Mouse (Mus musculus): ENCODE data around the gene Anxa1. TPM values are rescaled to one million over a fixed set of nuclear protein-coding genes. Genes with fewer than 3 reads are reported as not detected.
A peak's percentile ranks its signal among the peaks of the same experiment; 100 is the strongest.

Anxa1 gene
- 5.5 and 6.8 TPM in 2 replicates for polyA plus RNA-seq (2014; fragmentation: Nextera tagmentation; extraction: Ambion mirVana)

DNA sequence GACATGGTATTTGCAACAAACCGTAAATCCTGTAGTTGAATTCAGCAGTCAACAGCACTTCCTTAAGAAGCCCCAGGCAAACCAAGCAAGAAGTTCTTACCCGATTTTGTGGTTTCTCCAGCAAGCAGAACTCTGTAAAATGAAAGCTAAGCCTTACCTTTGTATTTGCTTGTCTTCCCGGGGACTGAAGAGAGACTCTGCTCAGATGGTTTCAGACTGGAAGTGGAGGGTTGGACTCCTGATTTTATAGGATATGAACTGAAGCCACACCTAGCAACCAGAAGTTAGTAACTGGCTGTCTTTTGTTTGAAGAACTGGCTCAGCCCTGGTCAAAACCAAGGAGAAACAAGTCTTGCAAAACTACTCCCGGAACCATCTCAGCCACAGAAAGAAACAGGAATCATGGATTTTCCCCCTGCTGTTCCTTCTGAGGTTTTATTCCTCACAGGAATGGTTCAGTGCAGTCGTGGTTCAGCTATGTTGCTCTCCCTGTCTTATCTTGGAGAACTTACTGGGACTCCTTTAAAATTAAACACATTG is at the start of gene Anxa1:
TSS of gene Anxa1 (minus strand) at position 490 of the 540 bp plus-strand sequence.
- Histone ChIP-seq H3K4me3 (ENCODE audit: low read depth, low read length) (no peak within 1 kb of the TSS), H3K4me2 (ENCODE audit: low read depth, severe bottlenecking) (no peak within 1 kb of the TSS), H3K9me3 (ENCODE audit: control insufficient read depth, low read length) (no peaks in the 10 kb centered on the region), H3K4me1 (ENCODE audit: control insufficient read depth, insufficient read depth, low read length) (no peaks in the 10 kb centered on the region), H3K27ac (replicated peaks; ENCODE audit: low read depth, low read length) (no peak within 1 kb of the TSS), H3K36me3 (ENCODE audit: control insufficient read depth, insufficient read depth, low read length) (no peaks in the 10 kb centered on the region), H3K27me3 (ENCODE audit: control insufficient read depth, insufficient read depth, low read length) (no peaks in the 10 kb centered on the region), H3K9ac (ENCODE audit: low read length) (no peak within 1 kb of the TSS)
- DNase-seq (ENCODE audit: low spot score) (no peak), ATAC-seq (ENCODE audit: insufficient number of reproducible peaks, low FRiP score, low TSS enrichment, low read depth) (no peak)
- WGBS: 70% methylated on average over 5 of the region's 5 CpGs

DNA sequence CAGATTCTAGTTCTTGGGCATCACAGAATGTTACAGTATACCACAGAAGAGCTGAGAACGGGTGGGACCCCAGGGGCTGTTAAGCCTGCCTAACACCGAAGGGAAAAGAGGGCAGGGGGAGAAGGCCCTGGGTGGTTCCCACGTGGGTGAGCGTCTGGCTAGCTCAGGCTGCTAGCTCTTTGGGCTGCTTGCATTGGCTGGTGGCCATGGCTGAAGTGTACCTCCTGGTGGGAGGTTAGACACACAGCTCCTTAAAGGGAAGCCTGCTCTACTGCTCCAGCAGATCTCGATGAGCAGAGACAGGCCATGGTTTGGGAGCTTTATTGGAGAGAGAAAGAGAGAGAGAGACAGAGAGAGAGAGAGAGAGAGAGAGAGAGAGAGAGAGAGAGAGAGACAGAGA is 46.3 kb upstream of the Anxa1 start:
- WGBS: 75% methylated on average over 5 of the region's 5 CpGs
- no peak for ATAC-seq (ENCODE audit: insufficient number of reproducible peaks, low FRiP score, low TSS enrichment, low read depth)

GRCm38 (mm10) chr19:20434541-20434940 is 43.8 kb upstream of the Anxa1 start:
- no peak overlapping the region for H3K4me3 ChIP-seq (ENCODE audit: low read depth, low read length)
- no peaks in the 10 kb centered on the region for H3K36me3 ChIP-seq (ENCODE audit: control insufficient read depth, insufficient read depth, low read length)
- H3K4me1 ChIP-seq (ENCODE audit: control insufficient read depth, insufficient read depth, low read length): no peaks in the 10 kb centered on the region
- ATAC-seq (ENCODE audit: insufficient number of reproducible peaks, low FRiP score, low TSS enrichment, low read depth): peak; percentile 35; the same call in 1 of the 2 replicates
- H3K9ac ChIP-seq (ENCODE audit: low read length): no peak overlapping the region
- DNase-seq (ENCODE audit: low spot score): peak; percentile 76
- no peak overlapping the region for H3K27ac ChIP-seq (replicated peaks; ENCODE audit: low read depth, low read length)
- no peaks in the 10 kb centered on the region for H3K9me3 ChIP-seq (ENCODE audit: control insufficient read depth, low read length)
- no peak overlapping the region for H3K4me2 ChIP-seq (ENCODE audit: low read depth, severe bottlenecking)
- H3K27me3 ChIP-seq (ENCODE audit: control insufficient read depth, insufficient read depth, low read length): no peaks in the 10 kb centered on the region
- 15% methylated on average over 3 of the region's 3 CpGs for WGBS

More for the DNA sequence above, 46.3 kb upstream of the Anxa1 start:
- Histone ChIP-seq H3K36me3 (ENCODE audit: control insufficient read depth, insufficient read depth, low read length) (no peaks in the 10 kb centered on the region), H3K9me3 (ENCODE audit: control insufficient read depth, low read length) (no peaks in the 10 kb centered on the region), H3K9ac (ENCODE audit: low read length) (no peak overlapping the region), H3K4me3 (ENCODE audit: low read depth, low read length) (no peak overlapping the region), H3K27me3 (ENCODE audit: control insufficient read depth, insufficient read depth, low read length) (no peaks in the 10 kb centered on the region), H3K4me1 (ENCODE audit: control insufficient read depth, insufficient read depth, low read length) (no peaks in the 10 kb centered on the region), H3K4me2 (ENCODE audit: low read depth, severe bottlenecking) (no peak overlapping the region), H3K27ac (replicated peaks; ENCODE audit: low read depth, low read length) (no peak overlapping the region)
- no peak for DNase-seq (ENCODE audit: low spot score)

DNA sequence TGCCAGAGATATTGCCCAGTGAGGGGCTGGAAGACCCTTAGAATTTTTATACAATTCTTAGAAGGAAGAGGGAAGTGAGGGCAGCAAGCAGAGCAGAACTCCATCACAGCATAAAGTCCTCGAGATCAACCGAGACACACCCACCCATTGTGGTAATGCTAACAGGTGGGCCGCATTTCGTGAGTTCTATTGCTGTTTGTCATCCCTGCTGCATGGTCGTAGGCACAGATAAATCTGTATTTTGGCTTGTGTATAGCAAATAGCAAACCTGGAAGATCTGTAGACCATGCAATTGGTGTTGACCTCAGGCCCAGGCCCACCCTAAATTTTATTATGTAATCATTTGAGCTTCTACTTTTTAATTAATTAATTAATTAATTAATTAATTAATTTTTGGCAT is 43.2 kb upstream of the Anxa1 start:
- ATAC-seq (ENCODE audit: insufficient number of reproducible peaks, low FRiP score, low TSS enrichment, low read depth): peak; percentile 44; the same call in 1 of the 2 replicates
- WGBS: 84% methylated on average over 5 of the region's 5 CpGs

DNA sequence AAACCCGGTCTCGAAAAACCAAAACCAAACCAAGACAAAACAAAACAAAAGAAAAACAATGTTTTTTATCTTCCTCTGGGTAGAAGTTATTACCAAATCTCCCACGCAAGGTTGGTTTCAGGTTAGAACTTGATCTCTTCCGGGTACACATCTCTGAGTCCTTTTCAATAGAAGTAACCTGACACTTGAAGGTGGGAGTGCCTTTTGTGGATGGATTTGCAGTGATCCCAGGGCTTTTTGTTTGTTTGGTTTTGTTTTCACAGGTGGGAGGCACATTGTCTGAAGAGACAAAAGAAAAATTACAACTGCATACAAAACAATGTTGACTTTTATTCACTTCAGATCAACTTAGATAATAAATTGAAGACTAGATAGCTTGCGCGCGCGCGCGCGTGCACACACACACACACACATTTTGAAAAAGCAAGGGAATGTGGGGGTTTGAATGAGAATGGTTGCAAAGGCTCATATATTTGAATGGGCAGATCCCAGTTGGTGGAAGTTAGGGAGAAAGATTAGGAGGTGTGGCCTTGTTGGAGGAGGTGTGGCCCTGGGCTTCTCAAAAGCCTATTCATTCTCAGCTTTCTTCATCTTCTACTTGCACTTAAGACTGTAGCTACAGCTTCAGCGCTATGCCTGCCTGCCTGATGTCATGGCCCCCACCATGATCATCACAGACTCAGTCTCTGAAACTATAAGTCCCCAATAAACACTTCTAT is 35.9 kb upstream of the Anxa1 start:
- no peak for ATAC-seq (ENCODE audit: insufficient number of reproducible peaks, low FRiP score, low TSS enrichment, low read depth)
- DNase-seq (ENCODE audit: low spot score): no peak
- Histone ChIP-seq H3K27ac (replicated peaks; ENCODE audit: low read depth, low read length) (no peak overlapping the region), H3K9me3 (ENCODE audit: control insufficient read depth, low read length) (no peaks in the 10 kb centered on the region), H3K27me3 (ENCODE audit: control insufficient read depth, insufficient read depth, low read length) (no peaks in the 10 kb centered on the region), H3K36me3 (ENCODE audit: control insufficient read depth, insufficient read depth, low read length) (no peaks in the 10 kb centered on the region), H3K9ac (ENCODE audit: low read length) (no peak overlapping the region), H3K4me2 (ENCODE audit: low read depth, severe bottlenecking) (no peak overlapping the region), H3K4me1 (ENCODE audit: control insufficient read depth, insufficient read depth, low read length) (no peaks in the 10 kb centered on the region), H3K4me3 (ENCODE audit: low read depth, low read length) (no peak overlapping the region)
- WGBS: 75% methylated on average over 12 of the region's 12 CpGs

More for the DNA sequence above, 43.2 kb upstream of the Anxa1 start:
- H3K36me3 ChIP-seq (ENCODE audit: control insufficient read depth, insufficient read depth, low read length): no peaks in the 10 kb centered on the region
- H3K27ac ChIP-seq (replicated peaks; ENCODE audit: low read depth, low read length): no peak overlapping the region
- DNase-seq (ENCODE audit: low spot score): no peak
- H3K27me3 ChIP-seq (ENCODE audit: control insufficient read depth, insufficient read depth, low read length): no peaks in the 10 kb centered on the region
- no peak overlapping the region for H3K4me3 ChIP-seq (ENCODE audit: low read depth, low read length)
- H3K9ac ChIP-seq (ENCODE audit: low read length): no peak overlapping the region
- H3K9me3 ChIP-seq (ENCODE audit: control insufficient read depth, low read length): no peaks in the 10 kb centered on the region
- H3K4me2 ChIP-seq (ENCODE audit: low read depth, severe bottlenecking): no peak overlapping the region
- no peaks in the 10 kb centered on the region for H3K4me1 ChIP-seq (ENCODE audit: control insufficient read depth, insufficient read depth, low read length)

DNA sequence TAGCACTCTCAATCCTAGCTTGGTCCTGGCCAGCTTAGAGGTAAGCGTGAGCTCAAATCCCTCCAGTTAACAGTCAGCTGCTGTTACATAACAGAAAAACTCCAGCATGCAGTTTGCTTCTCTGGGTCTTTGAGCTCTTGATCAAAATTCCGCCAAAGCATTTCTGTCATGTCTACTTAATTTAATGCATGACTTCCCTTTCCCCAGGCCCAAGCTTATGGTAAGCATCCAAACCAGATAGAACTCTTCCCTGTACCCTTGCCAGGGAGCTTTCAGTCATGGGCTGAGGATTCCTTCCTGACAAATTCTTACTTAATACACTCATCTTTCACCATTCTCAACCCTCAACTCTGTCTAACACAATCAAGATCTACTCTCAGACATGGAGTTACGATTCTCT is 20.5 kb upstream of the Anxa1 start:
- 94% methylated on average over 3 of the region's 3 CpGs for WGBS
- DNase-seq (ENCODE audit: low spot score) (no peak), ATAC-seq (ENCODE audit: insufficient number of reproducible peaks, low FRiP score, low TSS enrichment, low read depth) (no peak)
- H3K9ac ChIP-seq (ENCODE audit: low read length): no peak overlapping the region
- H3K4me3 ChIP-seq (ENCODE audit: low read depth, low read length): no peak overlapping the region
- no peaks in the 10 kb centered on the region for H3K36me3 ChIP-seq (ENCODE audit: control insufficient read depth, insufficient read depth, low read length)
- H3K4me2 ChIP-seq (ENCODE audit: low read depth, severe bottlenecking): no peak overlapping the region
- H3K27me3 ChIP-seq (ENCODE audit: control insufficient read depth, insufficient read depth, low read length): no peaks in the 10 kb centered on the region
- no peaks in the 10 kb centered on the region for H3K9me3 ChIP-seq (ENCODE audit: control insufficient read depth, low read length)
- H3K4me1 ChIP-seq (ENCODE audit: control insufficient read depth, insufficient read depth, low read length): no peaks in the 10 kb centered on the region
- no peak overlapping the region for H3K27ac ChIP-seq (replicated peaks; ENCODE audit: low read depth, low read length)

DNA sequence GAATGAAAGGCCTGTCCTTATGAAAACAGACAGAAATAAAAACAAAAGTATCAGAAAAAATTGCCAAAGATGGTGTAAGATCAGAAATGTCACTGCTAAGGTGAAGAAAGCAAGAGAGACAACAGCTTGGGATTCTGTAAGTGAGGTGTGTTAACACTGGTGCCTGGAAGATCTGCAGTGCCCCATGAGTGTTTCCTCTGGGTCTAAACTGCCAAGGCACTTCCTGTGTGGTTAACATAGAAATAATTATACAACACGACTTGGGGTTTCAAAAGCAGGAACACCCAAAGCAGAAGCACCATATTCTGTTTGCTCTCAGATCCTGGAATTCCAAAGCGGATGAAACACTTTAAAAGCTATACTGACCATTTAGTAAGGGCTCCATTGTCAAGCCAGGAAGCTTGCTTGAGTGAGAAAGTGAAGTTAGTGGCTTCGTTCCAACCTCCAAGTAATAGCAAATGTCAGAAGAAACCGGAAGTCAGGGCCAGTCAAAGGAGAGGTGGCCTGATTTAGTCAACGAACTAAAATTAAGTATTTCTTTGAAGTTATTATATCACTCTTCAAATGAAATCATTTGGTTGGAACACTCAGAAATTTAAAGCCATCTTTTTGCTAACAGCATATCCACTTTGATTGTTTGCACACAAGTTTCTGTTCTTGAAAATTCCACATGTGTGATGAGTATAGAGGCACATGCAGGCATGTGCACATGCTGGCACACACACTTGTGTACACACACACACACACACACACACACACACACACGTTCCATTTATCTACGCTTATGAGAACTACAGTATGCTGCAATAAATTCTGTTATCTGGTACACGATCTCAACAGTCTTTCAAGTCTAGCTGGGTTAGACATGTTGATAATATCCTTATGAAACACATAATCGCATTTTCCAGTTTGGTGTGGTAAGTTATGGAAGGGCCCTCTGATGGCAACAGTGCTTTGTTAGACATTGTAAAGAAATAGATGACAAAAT is 19.1 kb upstream of the Anxa1 start:
- no peak overlapping the region for H3K9ac ChIP-seq (ENCODE audit: low read length)
- no peaks in the 10 kb centered on the region for H3K36me3 ChIP-seq (ENCODE audit: control insufficient read depth, insufficient read depth, low read length)
- H3K27ac ChIP-seq (replicated peaks; ENCODE audit: low read depth, low read length): no peak overlapping the region
- no peaks in the 10 kb centered on the region for H3K27me3 ChIP-seq (ENCODE audit: control insufficient read depth, insufficient read depth, low read length)
- DNase-seq (ENCODE audit: low spot score) (no peak), ATAC-seq (ENCODE audit: insufficient number of reproducible peaks, low FRiP score, low TSS enrichment, low read depth) (no peak)
- H3K4me1 ChIP-seq (ENCODE audit: control insufficient read depth, insufficient read depth, low read length): no peaks in the 10 kb centered on the region
- no peaks in the 10 kb centered on the region for H3K9me3 ChIP-seq (ENCODE audit: control insufficient read depth, low read length)
- 80% methylated on average over 9 of the region's 9 CpGs for WGBS
- no peak overlapping the region for H3K4me3 ChIP-seq (ENCODE audit: low read depth, low read length)
- H3K4me2 ChIP-seq (ENCODE audit: low read depth, severe bottlenecking): no peak overlapping the region

- H3K27me3 ChIP-seq (ENCODE audit: control insufficient read depth, insufficient read depth, low read length): no peaks in the 10 kb centered on the region
- H3K4me3 ChIP-seq (ENCODE audit: low read depth, low read length): no peak overlapping the region
- ATAC-seq (ENCODE audit: insufficient number of reproducible peaks, low FRiP score, low TSS enrichment, low read depth): no peak
- no peaks in the 10 kb centered on the region for H3K9me3 ChIP-seq (ENCODE audit: control insufficient read depth, low read length)
- no peaks in the 10 kb centered on the region for H3K4me1 ChIP-seq (ENCODE audit: control insufficient read depth, insufficient read depth, low read length)
- DNase-seq (ENCODE audit: low spot score): no peak
- H3K9ac ChIP-seq (ENCODE audit: low read length): no peak overlapping the region
- no peak overlapping the region for H3K27ac ChIP-seq (replicated peaks; ENCODE audit: low read depth, low read length)
- H3K4me2 ChIP-seq (ENCODE audit: low read depth, severe bottlenecking): no peak overlapping the region
- H3K36me3 ChIP-seq (ENCODE audit: control insufficient read depth, insufficient read depth, low read length): no peaks in the 10 kb centered on the region
- WGBS: 66% methylated on average over 3 of the region's 3 CpGs
Measured at GRCm38 (mm10) chr19:20406475-20406874, 15.7 kb upstream of the Anxa1 start.
